Mouse (Mus musculus): ENCODE measurements around the gene Ces2c. TPM values are rescaled to one million over a fixed set of nuclear protein-coding genes. Genes with fewer than 3 reads are reported as not detected.

Ces2c gene
- not detected in 2 replicates for polyA plus RNA-seq (2021; fragmentation: Nextera tagmentation)
- long read RNA-seq, experiment 1, result 0 reads
- long read RNA-seq, experiment 2, result 0 reads

GRCm38 (mm10) chr8:104846831-104847230, at the start of gene Ces2c:
Gene Ces2c (plus strand): TSS chr8:104847068.

GRCm38 (mm10) chr8:104831440-104831839, 15.4 kb upstream of the Ces2c start, which contains the start of gene Ces2b:
Gene Ces2b (plus strand): TSS chr8:104831572.

Other genes with a start within 250 kb of the Ces2c start
- gene Cdh16, start 222.7 kb upstream of the Ces2c start, polyA plus RNA-seq (2021; fragmentation: Nextera tagmentation), result not detected in 2 replicates
- gene Rrad, start 215.7 kb upstream of the Ces2c start, polyA plus RNA-seq (2021; fragmentation: Nextera tagmentation), result 0.95 and 0.98 TPM in 2 replicates
- 92.2 and 95.5 TPM in 2 replicates for gene Ciao2b, start 205.1 kb upstream of the Ces2c start, polyA plus RNA-seq (2021; fragmentation: Nextera tagmentation)
- gene Ces2a, start 113.1 kb upstream of the Ces2c start, polyA plus RNA-seq (2021; fragmentation: Nextera tagmentation), result not detected in 2 replicates
- gene Ces2b, start 15.5 kb upstream of the Ces2c start, polyA plus RNA-seq (2021; fragmentation: Nextera tagmentation), result not detected in 2 replicates
- not detected in 2 replicates for gene Ces2e, start 79.2 kb downstream of the Ces2c start, polyA plus RNA-seq (2021; fragmentation: Nextera tagmentation)
- gene Ces2f, start 100.3 kb downstream of the Ces2c start, polyA plus RNA-seq (2021; fragmentation: Nextera tagmentation), result not detected in 2 replicates
- 0.10 and 0.18 TPM in 2 replicates for gene Ces2g, start 114.7 kb downstream of the Ces2c start, polyA plus RNA-seq (2021; fragmentation: Nextera tagmentation)
- gene Ces2h, start 153.8 kb downstream of the Ces2c start, polyA plus RNA-seq (2021; fragmentation: Nextera tagmentation), result not detected in 2 replicates
- not detected in 2 replicates for gene Ces3a, start 201.5 kb downstream of the Ces2c start, polyA plus RNA-seq (2021; fragmentation: Nextera tagmentation)
- gene Ces3b, start 236.7 kb downstream of the Ces2c start, polyA plus RNA-seq (2021; fragmentation: Nextera tagmentation), result not detected in 2 replicates

Data from layer of hippocampus, adult 6 months (tissue).